Mouse (Mus musculus): ENCODE measurements around the gene Stub1.

Stub1 gene

DNA sequence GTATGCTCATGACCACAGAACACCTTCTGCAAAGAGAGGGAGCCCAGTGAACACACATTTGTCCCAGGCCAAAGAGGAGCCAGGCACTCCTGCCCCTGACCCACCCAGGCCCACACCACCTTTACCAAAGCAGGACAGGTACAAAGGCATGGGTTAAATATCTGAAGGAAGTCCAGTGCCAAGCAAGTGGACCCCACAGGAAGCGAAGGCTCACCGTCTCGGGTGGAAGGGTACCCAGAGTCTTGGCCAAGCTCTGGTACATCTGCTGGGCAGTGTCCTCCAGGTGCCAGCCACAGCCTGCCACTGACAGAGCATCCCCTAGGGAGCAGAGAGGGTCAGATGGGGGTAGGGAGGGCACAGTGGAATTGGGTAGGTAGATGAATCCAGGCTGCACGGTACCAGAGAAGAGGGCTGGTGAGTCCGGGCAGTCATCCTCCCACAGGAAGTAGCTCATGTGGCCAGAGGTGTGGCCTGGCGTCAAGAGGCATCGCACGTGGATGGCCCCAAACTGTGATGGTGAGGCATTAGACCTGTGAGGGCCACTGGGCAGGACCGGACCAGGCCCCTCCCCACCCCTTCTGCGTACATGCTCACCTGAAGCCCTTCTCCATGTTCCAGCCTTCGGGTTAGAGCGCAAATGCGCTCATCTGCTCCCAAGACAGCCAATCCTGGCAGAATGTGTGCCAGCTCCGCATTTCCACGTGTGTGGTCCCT, 49.2 kb downstream of the Stub1 start:
- DNase-seq, result peak; percentile 33

DNA sequence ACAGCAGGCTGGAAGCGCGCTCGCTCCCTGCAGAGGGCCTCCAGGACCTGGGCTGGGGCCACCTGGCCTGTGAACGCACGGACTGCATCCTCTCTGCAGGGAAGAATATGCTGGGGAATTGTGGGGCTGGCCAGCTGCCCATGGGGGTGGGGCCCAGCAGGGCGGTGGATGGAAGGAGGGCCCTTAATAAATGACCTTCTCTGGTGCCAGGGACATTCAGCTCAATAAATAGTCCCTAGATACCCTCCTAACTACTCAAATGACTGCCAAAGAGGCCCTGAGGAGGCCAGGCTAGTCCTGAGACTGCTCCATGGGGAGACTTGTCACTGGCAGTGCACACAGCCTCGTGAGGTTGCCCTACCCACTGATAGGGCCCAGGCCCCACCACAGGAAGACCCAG, 50.1 kb downstream of the Stub1 start:
- DNase-seq, result peak; percentile 60

- DNase-seq, result no peak
These were observed 51.9 kb downstream of the Stub1 start for GRCm38 (mm10) chr17:25781339-25781738.
